Mouse (Mus musculus): ENCODE data around the gene Adamts20.
"Not testable (repeated sequence)": the region's sequence is repeated elsewhere in the genome, so short reads cannot be mapped to it uniquely, and the experiment has no call there.

DNA sequence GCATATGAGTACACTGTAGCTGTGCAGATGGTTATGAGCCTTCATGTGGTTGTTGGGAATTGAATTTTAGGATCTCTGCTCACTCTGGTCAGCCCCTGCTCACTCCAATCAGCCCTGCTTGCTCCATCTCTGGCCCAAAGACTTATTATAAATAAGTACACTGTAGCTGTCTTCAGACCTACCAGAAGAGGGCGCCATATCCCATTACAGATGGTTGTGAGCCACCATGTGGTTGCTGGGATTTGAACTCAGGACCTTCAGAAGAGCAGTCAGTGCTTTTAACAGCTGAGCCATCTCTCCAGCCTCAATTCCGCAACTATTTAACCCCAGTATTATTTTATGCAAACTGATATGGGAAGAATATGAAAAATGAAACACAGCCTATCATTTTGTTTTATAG, 75.1 kb downstream of the Adamts20 start:
- TF ChIP-seq GATA1, TAL1 (IDR thresholded peaks at IDR 0.05; ENCODE audit: low read length): not testable (repeated sequence)
